Mouse (Mus musculus) thymus, postnatal 10 days (tissue): ENCODE results near the gene Cant1.
A peak's percentile ranks its signal among the peaks of the same experiment; 100 is the strongest.

Experiments
- DNase-seq, 2 experiments: peaks; one replicate each; pipeline ENCODE4 v3.0.0; 2021; ENCODE audit warnings: low spot score in 2 of 2

Gene Cant1

GRCm38 (mm10) chr11:118430291-118430885 is 11.5 kb upstream of the Cant1 start:
- no peak for DNase-seq

- no peak for DNase-seq
These were observed 10.2 kb upstream of the Cant1 start for GRCm38 (mm10) chr11:118428944-118429709.

GRCm38 (mm10) chr11:118428460-118428868 is 9.6 kb upstream of the Cant1 start:
- no peak for DNase-seq

GRCm38 (mm10) chr11:118427986-118428385 is 9.1 kb upstream of the Cant1 start, which contains the start of gene C1qtnf1:
Gene C1qtnf1 (plus strand): TSS chr11:118428203.
- peak; percentile 41 to 43 for DNase-seq

DNA sequence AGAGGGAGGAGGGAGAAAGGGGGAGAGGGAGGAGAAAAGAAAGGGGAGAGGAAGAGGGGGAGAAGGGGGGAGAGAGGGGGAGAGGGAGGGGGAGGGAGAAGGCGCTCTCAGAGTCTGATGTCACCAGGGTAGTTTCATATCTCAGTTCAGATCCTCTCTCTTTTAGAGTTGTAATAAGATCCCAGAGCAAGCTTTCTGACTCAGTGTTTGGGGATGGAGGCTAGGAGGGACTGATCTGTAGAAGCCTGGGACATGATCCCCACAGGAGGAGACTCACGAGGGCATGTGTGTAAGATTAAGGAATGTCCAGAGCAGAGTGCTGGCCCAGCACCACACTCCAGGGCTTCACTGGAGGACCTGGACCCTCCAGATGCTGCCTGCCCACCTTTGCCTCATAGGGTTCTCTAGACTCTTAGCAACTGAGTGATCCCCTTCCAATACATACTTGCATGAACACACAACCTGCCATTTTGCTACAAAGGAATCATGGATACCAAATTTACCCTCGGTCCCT is 8.4 kb upstream of the Cant1 start:
- DNase-seq: no peak

DNA sequence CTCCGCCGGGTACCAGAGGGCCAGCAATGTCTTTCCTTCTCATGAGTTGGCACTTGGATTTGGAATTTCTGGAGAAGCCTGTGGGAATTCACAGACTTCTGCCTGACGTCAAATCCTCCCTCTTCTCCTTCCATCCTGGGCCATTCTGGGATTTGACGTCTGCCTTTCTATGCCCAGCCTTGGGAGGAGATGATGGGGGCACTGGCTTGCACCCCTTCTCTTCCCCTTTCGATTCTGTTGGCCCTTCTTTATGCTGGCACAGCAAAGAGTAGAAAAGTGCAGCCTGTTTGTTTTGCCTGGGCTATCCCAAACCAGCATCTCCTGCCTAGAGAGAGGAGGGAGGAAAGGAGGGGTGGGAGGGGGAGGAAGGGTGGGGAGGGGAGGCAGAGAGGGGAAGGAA is 7.9 kb upstream of the Cant1 start:
- DNase-seq: no peak

- no peak for DNase-seq
These were observed 5.9 kb upstream of the Cant1 start for GRCm38 (mm10) chr11:118424621-118425335.

DNA sequence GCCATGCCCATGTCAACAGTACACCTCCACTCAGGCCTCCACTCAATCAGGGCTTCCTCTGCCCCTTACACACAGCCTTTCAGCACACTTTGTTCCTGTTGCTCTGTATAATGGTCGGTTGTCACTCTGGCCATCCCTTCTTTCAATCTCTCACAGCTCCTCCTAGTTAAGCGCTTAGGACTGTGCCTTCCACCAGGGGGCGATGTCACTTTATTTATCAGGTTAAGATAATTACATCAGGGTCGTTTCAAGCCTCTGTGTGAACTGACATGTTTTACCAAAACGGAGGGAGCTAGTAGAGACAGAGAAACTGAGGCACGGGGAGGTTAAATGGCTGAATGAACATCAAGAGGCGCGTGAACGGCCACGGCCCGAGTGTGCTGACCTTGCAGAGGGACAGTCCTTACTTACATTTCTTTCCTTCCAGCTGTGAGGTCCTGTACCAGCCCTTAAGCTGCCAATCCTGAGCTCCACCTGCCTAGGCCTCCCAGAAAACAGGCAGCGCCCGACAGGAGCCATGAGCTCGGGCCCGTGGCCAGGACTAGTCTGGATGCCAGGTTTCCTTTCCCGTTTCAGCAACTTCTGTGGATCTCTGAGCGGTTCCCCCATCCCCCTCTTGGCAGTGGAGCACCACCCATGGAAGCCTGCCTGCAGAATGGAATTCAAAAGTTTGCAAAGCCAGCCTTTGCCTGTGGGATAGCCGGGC is 4.5 kb upstream of the Cant1 start:
- DNase-seq: peak; percentile 59 to 89

DNA sequence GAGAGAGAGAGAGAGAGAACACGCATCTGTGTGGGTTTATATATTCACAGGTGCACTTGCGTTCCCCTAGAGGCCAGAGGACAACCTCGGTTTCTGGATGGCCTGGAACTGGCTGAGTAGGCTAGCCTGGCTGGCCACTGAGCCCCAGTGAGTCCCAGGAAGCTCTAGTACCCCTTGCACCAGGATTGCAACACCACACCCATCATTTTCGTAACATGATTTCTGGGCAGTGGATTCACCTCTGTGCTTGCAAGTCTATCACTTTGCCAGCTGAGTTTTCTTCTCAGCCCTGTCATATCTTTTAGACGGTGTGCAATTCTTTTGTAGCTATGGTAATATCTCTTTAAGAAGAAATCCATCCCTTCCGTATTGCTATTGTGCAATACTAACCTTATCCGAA is 1.4 kb upstream of the Cant1 start:
- no peak for DNase-seq

- no peak for DNase-seq
These were observed 448 bp downstream of the Cant1 start for GRCm38 (mm10) chr11:118418442-118418833.

GRCm38 (mm10) chr11:118417496-118417895 is 1.4 kb downstream of the Cant1 start:
- DNase-seq: no peak

DNA sequence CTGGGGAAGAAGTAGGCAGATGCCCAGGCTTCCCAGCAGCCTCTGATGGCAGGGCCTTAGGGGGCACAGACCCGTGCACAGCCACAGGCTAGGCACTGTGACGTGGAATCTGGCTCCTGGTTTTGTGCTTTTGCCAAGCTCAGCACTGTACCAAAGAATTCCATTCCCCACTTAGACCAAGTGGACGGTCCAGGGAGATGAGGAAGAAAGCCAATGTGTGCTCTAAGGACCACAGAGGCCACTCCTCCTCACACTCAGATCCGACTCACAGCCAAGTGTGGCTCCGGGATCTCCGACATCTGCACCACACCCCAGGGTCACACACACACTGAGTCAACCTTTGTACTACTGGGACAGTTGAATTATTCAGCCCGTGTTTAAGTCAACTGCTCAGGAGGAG is 2.8 kb downstream of the Cant1 start:
- DNase-seq: no peak

DNA sequence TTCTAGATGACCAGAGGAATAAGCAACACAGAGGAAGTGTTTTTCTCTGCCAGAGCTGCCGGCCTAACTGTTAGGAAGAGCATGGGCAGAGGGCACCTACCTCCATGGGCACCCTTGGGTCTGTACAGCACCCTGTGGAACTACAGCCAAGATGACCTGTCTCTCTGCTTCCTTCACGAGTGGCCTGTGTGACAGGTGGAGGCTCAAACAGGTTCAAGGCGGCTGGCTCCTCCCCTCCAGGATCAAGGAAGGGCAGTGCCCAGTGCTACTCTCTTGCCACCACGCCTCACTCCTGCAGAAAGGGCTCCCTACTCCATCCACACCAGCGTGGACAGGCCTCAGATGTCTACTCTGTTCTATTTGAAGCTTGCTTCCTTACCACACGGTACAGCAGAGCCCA is 3.3 kb downstream of the Cant1 start:
- no peak for DNase-seq

DNA sequence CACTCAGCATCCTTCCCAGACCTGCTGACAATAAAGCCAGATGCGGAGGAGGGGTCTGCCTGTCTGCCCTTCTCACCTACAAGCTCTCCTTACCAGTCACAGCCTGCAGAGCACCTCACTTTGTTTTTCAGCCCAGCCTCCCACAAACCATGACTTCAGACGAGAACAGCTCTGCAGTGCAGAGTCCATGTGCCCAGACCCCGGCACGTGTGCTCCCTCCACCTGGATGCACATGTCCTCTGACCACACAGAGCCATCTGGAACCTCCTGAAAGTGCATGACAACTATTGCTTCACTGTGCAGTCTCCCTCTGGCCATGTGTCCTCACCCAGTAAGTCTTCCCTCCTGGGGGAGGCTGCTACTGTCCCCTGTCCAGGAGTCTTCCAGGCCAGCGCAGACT is 4.6 kb downstream of the Cant1 start:
- no peak for DNase-seq

- DNase-seq: no peak
These were observed 5.8 kb downstream of the Cant1 start for GRCm38 (mm10) chr11:118413055-118413454.

GRCm38 (mm10) chr11:118412601-118413000 is 6.3 kb downstream of the Cant1 start:
- DNase-seq: no peak

GRCm38 (mm10) chr11:118411271-118411670 is 7.6 kb downstream of the Cant1 start:
- DNase-seq: no peak

- no peak for DNase-seq
These were observed 8.4 kb downstream of the Cant1 start for GRCm38 (mm10) chr11:118410479-118410878.

DNA sequence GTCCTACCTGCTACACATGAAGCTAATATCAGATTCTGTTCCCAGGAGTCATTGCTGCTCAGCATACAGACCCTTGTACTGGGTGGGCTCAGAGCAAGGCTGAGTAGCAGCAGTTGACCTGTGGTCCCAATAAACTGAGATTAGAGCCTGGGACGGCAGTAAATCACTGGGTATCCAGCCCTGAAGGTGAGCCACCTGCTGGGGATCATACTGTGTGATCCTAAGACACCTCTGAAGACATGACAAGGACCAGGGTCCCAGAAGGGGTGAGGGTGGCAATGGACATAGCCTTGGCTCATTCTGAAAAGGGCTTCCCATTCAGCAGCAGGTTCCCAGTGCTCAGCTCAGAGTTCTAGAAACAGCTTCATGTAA is 8.8 kb downstream of the Cant1 start:
- DNase-seq: no peak

- DNase-seq: no peak
These were observed 9.5 kb downstream of the Cant1 start for GRCm38 (mm10) chr11:118409106-118410072.
